11 mouse cellular contexts compared by ENCODE assay signal in genomic region chr5:105740437-105740836, GRCm38 (mm10). TPM values are rescaled to one million over a fixed set of nuclear protein-coding genes. Genes with fewer than 3 reads are reported as not detected.
DNase-seq lines count a peak whose midpoint lies in the region; ATAC-seq and TF ChIP-seq lines count a peak whose summit lies in the region.
"Had no signal": no experiment of that assay in that cellular context is flagged by ENCODE, and none has a peak within 500 bp of the region (broad histone marks: within the 10 kb centered on the region; RNA-seq: fewer than 3 reads in every experiment).

No protein-coding gene starts in this region.

- DNase-seq in embryo, embryonic 11 days: peak; percentile 29
- DNase-seq in hindbrain, postnatal 0 days (ENCODE audit: low spot score): peak; percentile 53
- DNase-seq in left cerebral cortex, adult 2 months (ENCODE audit: extremely low spot score in 1 of 2, low spot score in 2 of 2): no peak
- no peak for DNase-seq in liver, embryonic 11.5 days (ENCODE audit: low spot score)
- no peak for DNase-seq in T-cell, adult 2 months (ENCODE audit: low spot score)
- DNase-seq: adrenal gland, postnatal 25 days; cerebellum, adult 11 months; spleen, adult 18-20 months had no signal

- peak; percentile 90 for ATAC-seq in forebrain, embryonic 12.5 days (ENCODE audit: low FRiP score)
- ATAC-seq in hindbrain, postnatal 0 days: peak; percentile 65
- ATAC-seq in midbrain, embryonic 16.5 days: peak; percentile 53
- no peak for ATAC-seq in liver, embryonic 11.5 days (replicated peaks; ENCODE audit: low FRiP score)

- H3K4me2 ChIP-seq in forebrain, embryonic 12.5 days: no peak overlapping the region
- no peak overlapping the region for H3K4me2 ChIP-seq in hindbrain, postnatal 0 days (ENCODE audit: low read depth, low read length)
- H3K4me2 ChIP-seq in midbrain, embryonic 16.5 days (ENCODE audit: low read length): no peak overlapping the region
- no peak overlapping the region for H3K4me2 ChIP-seq in liver, embryonic 11.5 days
- H3K4me2 ChIP-seq: embryonic facial prominence, embryonic 12.5 days had no signal

- TF ChIP-seq CTCF in hindbrain, postnatal 0 days (IDR thresholded peaks at IDR 0.05; ENCODE audit: low read depth): no peak
- TF ChIP-seq CTCF in left cerebral cortex, adult 2 months (IDR thresholded peaks at IDR 0.05): no peak

- H3K4me1 ChIP-seq in forebrain, embryonic 12.5 days: peaks cover 17% of the 10 kb centered on the region
- H3K4me1 ChIP-seq in hindbrain, postnatal 0 days (ENCODE audit: insufficient read depth, low read length): no peaks in the 10 kb centered on the region; the same call in 1 of the 2 replicates
- peaks cover 5% of the 10 kb centered on the region for H3K4me1 ChIP-seq in midbrain, embryonic 16.5 days (ENCODE audit: control insufficient read depth, insufficient read depth, low read length)
- peaks cover 37% of the 10 kb centered on the region for H3K4me1 ChIP-seq in liver, embryonic 11.5 days (replicated peaks; ENCODE audit: control insufficient read depth, insufficient read depth, low read length)

- WGBS in forebrain, embryonic 12.5 days: 16% methylated on average over 7 of the region's 7 CpGs
- 20% methylated on average over 7 of the region's 7 CpGs for WGBS in hindbrain, postnatal 0 days
- WGBS in midbrain, embryonic 16.5 days: 11% methylated on average over 7 of the region's 7 CpGs
- 82% methylated on average over 7 of the region's 7 CpGs for WGBS in liver, embryonic 11.5 days

- H3K27ac ChIP-seq in forebrain, embryonic 12.5 days: peak overlapping the region; percentile 66
- no peak overlapping the region for H3K27ac ChIP-seq in hindbrain, postnatal 0 days
- peak overlapping the region; percentile 2; the same call in 1 of the 2 replicates for H3K27ac ChIP-seq in midbrain, embryonic 16.5 days (ENCODE audit: low read length)
- no peak overlapping the region for H3K27ac ChIP-seq in left cerebral cortex, adult 2 months
- H3K27ac ChIP-seq in liver, embryonic 11.5 days (ENCODE audit: low read depth, low read length): no peak overlapping the region
- H3K27ac ChIP-seq: embryonic facial prominence, embryonic 12.5 days had no signal

- no peaks in the 10 kb centered on the region for H3K9me3 ChIP-seq in forebrain, embryonic 12.5 days
- H3K9me3 ChIP-seq in hindbrain, postnatal 0 days (ENCODE audit: low read length): no peaks in the 10 kb centered on the region
- no peaks in the 10 kb centered on the region for H3K9me3 ChIP-seq in midbrain, embryonic 16.5 days (replicated peaks; ENCODE audit: control insufficient read depth, low read length, poor library complexity, severe bottlenecking)
- no peaks in the 10 kb centered on the region for H3K9me3 ChIP-seq in liver, embryonic 11.5 days (ENCODE audit: control insufficient read depth, low read length)
- H3K9me3 ChIP-seq: embryonic facial prominence, embryonic 12.5 days had no signal

- intact Hi-C loops in left cerebral cortex, adult 2 months (cut with DNase I): no loop called here

- no peaks in the 10 kb centered on the region for H3K27me3 ChIP-seq in forebrain, embryonic 12.5 days
- no peaks in the 10 kb centered on the region for H3K27me3 ChIP-seq in hindbrain, postnatal 0 days (ENCODE audit: insufficient read depth, low read length)
- H3K27me3 ChIP-seq in midbrain, embryonic 16.5 days (ENCODE audit: control insufficient read depth, insufficient read depth, low read depth, low read length): no peaks in the 10 kb centered on the region
- no peaks in the 10 kb centered on the region for H3K27me3 ChIP-seq in liver, embryonic 11.5 days (replicated peaks; ENCODE audit: control insufficient read depth, insufficient read depth, low read length)
- H3K27me3 ChIP-seq: embryonic facial prominence, embryonic 12.5 days had no signal

- 0 out of 2 replicates have a peak, but pooled peaks cover 8% of the 10 kb centered on the region for H3K36me3 ChIP-seq in forebrain, embryonic 12.5 days (replicated peaks)
- H3K36me3 ChIP-seq in hindbrain, postnatal 0 days (ENCODE audit: insufficient read depth, low read length): no peaks in the 10 kb centered on the region
- H3K36me3 ChIP-seq in midbrain, embryonic 16.5 days (ENCODE audit: control insufficient read depth, insufficient read depth, low read length): no peaks in the 10 kb centered on the region
- no peaks in the 10 kb centered on the region; the same call in 1 of the 2 replicates for H3K36me3 ChIP-seq in liver, embryonic 11.5 days (ENCODE audit: control insufficient read depth, insufficient read depth, low read length)

- H3K4me3 ChIP-seq in forebrain, embryonic 12.5 days (replicated peaks): no peak overlapping the region
- H3K4me3 ChIP-seq in hindbrain, postnatal 0 days (ENCODE audit: low read length): no peak overlapping the region
- no peak overlapping the region for H3K4me3 ChIP-seq in midbrain, embryonic 16.5 days (ENCODE audit: low read depth, low read length)
- no peak overlapping the region for H3K4me3 ChIP-seq in left cerebral cortex, adult 2 months
- no peak overlapping the region for H3K4me3 ChIP-seq in liver, embryonic 11.5 days (ENCODE audit: low read depth, low read length)
- H3K4me3 ChIP-seq: embryonic facial prominence, embryonic 12.5 days had no signal

- H3K9ac ChIP-seq in forebrain, embryonic 12.5 days: no peak overlapping the region
- H3K9ac ChIP-seq in hindbrain, postnatal 0 days (replicated peaks; ENCODE audit: low read length): no peak overlapping the region
- no peak overlapping the region for H3K9ac ChIP-seq in midbrain, embryonic 16.5 days (ENCODE audit: low read depth, low read length)
- H3K9ac ChIP-seq in liver, embryonic 11.5 days (ENCODE audit: low read depth, low read length): no peak overlapping the region
- H3K9ac ChIP-seq: embryonic facial prominence, embryonic 12.5 days had no signal

RNA-seq across cellular contexts. Expression of gene Lrrc8d, which starts 40.7 kb away (rescaled TPM):
- 32.7 and 36.6 TPM in 2 replicates for polyA plus RNA-seq in forebrain, embryonic 12.5 days (2016; fragmentation: Nextera tagmentation; extraction: Ambion mirVana)
- 11.7 and 14.2 TPM in 2 replicates for total RNA-seq in hindbrain, postnatal 0 days (2014; rRNA removed)
- 27.6 and 27.7 TPM in 2 replicates for polyA plus RNA-seq in hindbrain, postnatal 0 days (2015; fragmentation: Nextera tagmentation; extraction: Ambion mirVana)
- polyA plus RNA-seq in midbrain, embryonic 16.5 days (2015; fragmentation: Nextera tagmentation; extraction: Ambion mirVana): 33.9 and 35.9 TPM in 2 replicates
- 10 to 100 TPM; 35.6 to 39.0 TPM for total RNA-seq in left cerebral cortex, adult 2 months (2021)
- polyA plus RNA-seq in liver, embryonic 11.5 days (2014; fragmentation: Nextera tagmentation; extraction: Ambion mirVana): 18.0 and 21.4 TPM in 2 replicates

Comparison
In these comparisons a context has a peak if more than half of its experiments do, and no peak if none do; other contexts are left out.
1. DNase-seq: peak in embryo, embryonic 11 days (single experiment) and hindbrain, postnatal 0 days (single experiment); none in left cerebral cortex, adult 2 months (0 of 2), liver, embryonic 11.5 days (single experiment) and T-cell, adult 2 months (single experiment).
2. H3K27ac ChIP-seq: peak in forebrain, embryonic 12.5 days (single experiment) and midbrain, embryonic 16.5 days (single experiment); none in hindbrain, postnatal 0 days (single experiment), left cerebral cortex, adult 2 months (single experiment) and liver, embryonic 11.5 days (single experiment).